Comparison of ENCODE assay signal across 8 mouse cellular contexts in the genomic region with DNA sequence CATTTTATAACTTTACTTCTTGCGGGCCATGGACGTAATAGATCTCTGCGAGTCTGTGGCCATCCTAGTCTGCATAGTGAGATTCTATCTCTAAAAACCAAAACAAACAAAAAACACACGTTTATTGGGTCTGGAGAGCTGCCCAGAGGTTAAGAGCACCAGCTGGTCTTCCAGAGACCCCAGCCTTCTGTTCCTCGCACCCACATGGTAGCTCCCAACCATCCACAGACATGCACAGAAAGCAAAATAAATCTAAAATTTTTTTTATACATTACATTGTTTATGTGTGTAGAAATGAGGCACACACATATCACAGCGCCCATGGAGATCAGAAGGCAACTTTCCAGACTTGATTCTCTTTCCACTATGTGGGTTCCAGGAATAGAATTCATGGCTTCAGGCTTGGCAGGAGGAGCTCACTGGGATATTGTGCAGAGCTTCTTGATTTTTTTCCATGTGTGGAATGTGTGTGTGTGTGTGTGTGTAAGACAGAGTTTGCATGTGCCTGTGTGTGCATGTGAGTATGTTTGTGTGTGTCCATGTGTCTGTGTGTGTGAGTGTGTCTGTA. TPM values are rescaled to one million over a fixed set of nuclear protein-coding genes. Genes with fewer than 3 reads are reported as not detected.
DNase-seq lines count a peak whose midpoint lies in the region; ATAC-seq lines count a peak whose summit lies in the region.

No protein-coding gene starts in this region.

- peak overlapping the region; percentile 94 for H3K4me2 ChIP-seq in heart, embryonic 11.5 days
- peak overlapping the region; percentile 93 for H3K4me2 ChIP-seq in hindbrain, embryonic 12.5 days (replicated peaks)
- peak overlapping the region; percentile 98 for H3K4me2 ChIP-seq in midbrain, embryonic 11.5 days

- peaks cover 36% of the 10 kb centered on the region for H3K4me1 ChIP-seq in heart, embryonic 11.5 days (ENCODE audit: control insufficient read depth, insufficient read depth, low read length)
- peaks cover 34% of the 10 kb centered on the region for H3K4me1 ChIP-seq in hindbrain, embryonic 12.5 days
- peaks cover 22% of the 10 kb centered on the region for H3K4me1 ChIP-seq in midbrain, embryonic 11.5 days (ENCODE audit: control insufficient read depth, insufficient read depth, low read length)

- H3K9ac ChIP-seq in heart, embryonic 11.5 days (ENCODE audit: low read depth, low read length): 0 out of 2 replicates have a peak overlapping the region, but pooled peaks have one; percentile 18
- no peak overlapping the region for H3K9ac ChIP-seq in hindbrain, embryonic 12.5 days
- 0 out of 2 replicates have a peak overlapping the region, but pooled peaks have one; percentile 25 for H3K9ac ChIP-seq in midbrain, embryonic 11.5 days (ENCODE audit: low read length)

- ATAC-seq in heart, embryonic 11.5 days (replicated peaks; ENCODE audit: insufficient number of reproducible peaks, low FRiP score, low TSS enrichment): no peak
- ATAC-seq in hindbrain, embryonic 12.5 days (ENCODE audit: low FRiP score): no peak
- no peak for ATAC-seq in midbrain, embryonic 11.5 days (ENCODE audit: low FRiP score)

- WGBS in heart, embryonic 11.5 days (ENCODE audit: insufficient replicate concordance): 64% methylated on average over 6 of the region's 6 CpGs
- WGBS in hindbrain, embryonic 12.5 days: 66% methylated on average over 6 of the region's 6 CpGs
- WGBS in midbrain, embryonic 11.5 days: 61% methylated on average over 6 of the region's 6 CpGs

- H3K36me3 ChIP-seq in heart, embryonic 11.5 days (ENCODE audit: control insufficient read depth, insufficient read depth, low read length): no peaks in the 10 kb centered on the region
- no peaks in the 10 kb centered on the region for H3K36me3 ChIP-seq in hindbrain, embryonic 12.5 days
- H3K36me3 ChIP-seq in midbrain, embryonic 11.5 days (ENCODE audit: control insufficient read depth, insufficient read depth, low read length): no peaks in the 10 kb centered on the region

- H3K9me3 ChIP-seq in heart, embryonic 11.5 days (replicated peaks; ENCODE audit: control insufficient read depth, low read length): no peaks in the 10 kb centered on the region
- H3K9me3 ChIP-seq in hindbrain, embryonic 12.5 days (replicated peaks): no peaks in the 10 kb centered on the region
- H3K9me3 ChIP-seq in midbrain, embryonic 11.5 days (ENCODE audit: control insufficient read depth, low read length): no peaks in the 10 kb centered on the region

- H3K27ac ChIP-seq in heart, embryonic 11.5 days (ENCODE audit: low read depth, low read length): no peak overlapping the region
- H3K27ac ChIP-seq in hindbrain, embryonic 12.5 days: peak overlapping the region; percentile 88; the same call in 1 of the 2 replicates
- no peak overlapping the region for H3K27ac ChIP-seq in midbrain, embryonic 11.5 days (ENCODE audit: low read depth, low read length)

- peaks cover 15% of the 10 kb centered on the region for H3K27me3 ChIP-seq in heart, embryonic 11.5 days (ENCODE audit: control insufficient read depth, insufficient read depth, low read length)
- peaks cover 61% of the 10 kb centered on the region for H3K27me3 ChIP-seq in hindbrain, embryonic 12.5 days
- H3K27me3 ChIP-seq in midbrain, embryonic 11.5 days (ENCODE audit: control insufficient read depth, insufficient read depth, low read length): peaks cover 22% of the 10 kb centered on the region

- no peak for DNase-seq in heart, postnatal 4 days
- DNase-seq in NIH3T3 (ENCODE audit: low read depth): peak; percentile 74
- DNase-seq in midbrain, embryonic 11.5 days (ENCODE audit: low spot score, missing footprints): peak; percentile 67
- no peak for DNase-seq in right cerebral cortex, adult 18-20 months
- DNase-seq in layer of hippocampus, postnatal 25 days (ENCODE audit: extremely low spot score in 1 of 2, low spot score in 1 of 2): no peak
- DNase-seq in thymus, postnatal 25 days: no peak

- H3K4me3 ChIP-seq in heart, embryonic 11.5 days (ENCODE audit: low read depth, low read length): peak overlapping the region; percentile 45; the same call in 1 of the 2 replicates
- peak overlapping the region; percentile 70 for H3K4me3 ChIP-seq in hindbrain, embryonic 12.5 days
- H3K4me3 ChIP-seq in midbrain, embryonic 11.5 days (ENCODE audit: low read depth, low read length): peak overlapping the region; percentile 72; the same call in 1 of the 2 replicates

RNA-seq across cellular contexts. Expression of gene Unc13a, which starts 0.7 kb away (rescaled TPM):
- polyA plus RNA-seq in heart, embryonic 11.5 days (2014; fragmentation: Nextera tagmentation; extraction: Ambion mirVana): 0.63 and 0.65 TPM in 2 replicates
- 1 to 10 TPM; 1.3 to 1.4 TPM for total RNA-seq in heart, postnatal 4 days (2021)
- 13.9 and 16.1 TPM in 2 replicates for polyA plus RNA-seq in hindbrain, embryonic 12.5 days (2016; fragmentation: Nextera tagmentation; extraction: Ambion mirVana)
- 5.4 and 6.5 TPM in 2 replicates for polyA plus RNA-seq in midbrain, embryonic 11.5 days (2014; fragmentation: Nextera tagmentation; extraction: Ambion mirVana)
- 100 to 1,000 TPM; 235 to 291 TPM for total RNA-seq in layer of hippocampus, postnatal 25 days (2021)

RNA-seq across cellular contexts. Expression of gene Jak3, which starts 3.8 kb away (rescaled TPM):
- 4.9 and 5.3 TPM in 2 replicates for polyA plus RNA-seq in heart, embryonic 11.5 days (2014; fragmentation: Nextera tagmentation; extraction: Ambion mirVana)
- 10 to 100 TPM; 15.8 TPM for total RNA-seq in heart, postnatal 4 days (2021)
- 3.7 and 3.8 TPM in 2 replicates for polyA plus RNA-seq in hindbrain, embryonic 12.5 days (2016; fragmentation: Nextera tagmentation; extraction: Ambion mirVana)
- 1.3 and 1.7 TPM in 2 replicates for polyA plus RNA-seq in midbrain, embryonic 11.5 days (2014; fragmentation: Nextera tagmentation; extraction: Ambion mirVana)
- total RNA-seq in layer of hippocampus, postnatal 25 days (2021): 1 to 10 TPM; 4.9 to 5.6 TPM

RNA-seq across cellular contexts. Expression of gene Insl3, which starts 16.8 kb away (rescaled TPM):
- 0.61 and 0.89 TPM in 2 replicates for polyA plus RNA-seq in heart, embryonic 11.5 days (2014; fragmentation: Nextera tagmentation; extraction: Ambion mirVana)
- 1 to 10 TPM; 6.6 to 6.9 TPM for total RNA-seq in heart, postnatal 4 days (2021)
- 0.69 TPM in 1 of 2 replicates, not detected in the other for polyA plus RNA-seq in hindbrain, embryonic 12.5 days (2016; fragmentation: Nextera tagmentation; extraction: Ambion mirVana)
- polyA plus RNA-seq in midbrain, embryonic 11.5 days (2014; fragmentation: Nextera tagmentation; extraction: Ambion mirVana): 0.44 and 0.48 TPM in 2 replicates
- total RNA-seq in layer of hippocampus, postnatal 25 days (2021): 1 to 10 TPM in 1 of 2 experiments, under 1 TPM in 1; 0.98 to 3.3 TPM

RNA-seq across cellular contexts. Expression of gene B3gnt3, which starts 29.3 kb away (rescaled TPM):
- 1.4 and 1.8 TPM in 2 replicates for polyA plus RNA-seq in heart, embryonic 11.5 days (2014; fragmentation: Nextera tagmentation; extraction: Ambion mirVana)
- 1 to 10 TPM; 7.5 to 7.6 TPM for total RNA-seq in heart, postnatal 4 days (2021)
- polyA plus RNA-seq in hindbrain, embryonic 12.5 days (2016; fragmentation: Nextera tagmentation; extraction: Ambion mirVana): 0.59 and 0.86 TPM in 2 replicates
- 0.38 and 0.63 TPM in 2 replicates for polyA plus RNA-seq in midbrain, embryonic 11.5 days (2014; fragmentation: Nextera tagmentation; extraction: Ambion mirVana)
- total RNA-seq in layer of hippocampus, postnatal 25 days (2021): under 1 TPM; 0.42 to 0.47 TPM

RNA-seq across cellular contexts. Expression of gene Fcho1, which starts 53.3 kb away (rescaled TPM):
- 0.83 and 1.2 TPM in 2 replicates for polyA plus RNA-seq in heart, embryonic 11.5 days (2014; fragmentation: Nextera tagmentation; extraction: Ambion mirVana)
- total RNA-seq in heart, postnatal 4 days (2021): 1 to 10 TPM; 1.6 to 2.4 TPM
- polyA plus RNA-seq in hindbrain, embryonic 12.5 days (2016; fragmentation: Nextera tagmentation; extraction: Ambion mirVana): 38.4 and 39.4 TPM in 2 replicates
- 12.9 and 15.3 TPM in 2 replicates for polyA plus RNA-seq in midbrain, embryonic 11.5 days (2014; fragmentation: Nextera tagmentation; extraction: Ambion mirVana)
- total RNA-seq in layer of hippocampus, postnatal 25 days (2021): 100 to 1,000 TPM in 1 of 2 experiments, 10 to 100 TPM in 1; 88.0 to 106 TPM

Comparison
In these comparisons a context has a peak if more than half of its experiments do, and no peak if none do; other contexts are left out.
1. DNase-seq: peak in NIH3T3 (single experiment) and midbrain, embryonic 11.5 days (single experiment); none in heart, postnatal 4 days (single experiment), right cerebral cortex, adult 18-20 months (single experiment), layer of hippocampus, postnatal 25 days (0 of 2) and thymus, postnatal 25 days (single experiment).
2. Peak in every context shown above with its lines, with median percentiles within 50 percentile points of each other: H3K4me2 ChIP-seq and H3K4me3 ChIP-seq.